7 mouse cellular contexts compared by ENCODE assay signal in genomic region chr8:107293641-107294628, GRCm38 (mm10). TPM values are rescaled to one million over a fixed set of nuclear protein-coding genes. Genes with fewer than 3 reads are reported as not detected.
DNase-seq lines count a peak whose midpoint lies in the region; ATAC-seq and TF ChIP-seq lines count a peak whose summit lies in the region.

No protein-coding gene starts in this region.

- H3K36me3 ChIP-seq in hindbrain, postnatal 0 days (ENCODE audit: insufficient read depth, low read length) = no peaks in the 10 kb centered on the region
- H3K36me3 ChIP-seq in macrophage (ENCODE audit: inconsistent target) = no peaks in the 10 kb centered on the region

- WGBS in hindbrain, postnatal 0 days = 2% methylated on average over 43 of the region's 98 CpGs
- WGBS in macrophage (ENCODE audit: missing documents) = 2% methylated on average over 62 of the region's 98 CpGs

- H3K27me3 ChIP-seq in hindbrain, postnatal 0 days (ENCODE audit: insufficient read depth, low read length) = no peaks in the 10 kb centered on the region

- no peaks in the 10 kb centered on the region for H3K9me3 ChIP-seq in hindbrain, postnatal 0 days (ENCODE audit: low read length)

- no peaks in the 10 kb centered on the region for H3K4me1 ChIP-seq in hindbrain, postnatal 0 days (ENCODE audit: insufficient read depth, low read length)

- peak overlapping the region; percentile 64 for H3K4me2 ChIP-seq in hindbrain, postnatal 0 days (ENCODE audit: low read depth, low read length)

- H3K79me2 ChIP-seq in macrophage (ENCODE audit: inconsistent target) = peaks cover 47% of the 10 kb centered on the region

- DNase-seq in cerebellum, postnatal 36 days = peak; percentile 50 to 54
- DNase-seq in gastrocnemius, adult 18-20 months (ENCODE audit: low spot score) = peak; percentile 59
- peak; percentile 45 for DNase-seq in hindbrain, postnatal 0 days (ENCODE audit: low spot score)
- peak; percentile 31 to 39 for DNase-seq in left cerebral cortex, adult 2 months (ENCODE audit: extremely low spot score in 1 of 2, low spot score in 2 of 2)
- DNase-seq in right cerebral cortex, postnatal 4 days = peak; percentile 28

- H3K27ac ChIP-seq in hindbrain, postnatal 0 days = peak overlapping the region; percentile 98
- H3K27ac ChIP-seq in left cerebral cortex, adult 2 months = peak overlapping the region; percentile 98
- 0 out of 2 replicates have a peak overlapping the region, but pooled peaks have one; percentile 27 for H3K27ac ChIP-seq in macrophage

- intact Hi-C loops in left cerebral cortex, adult 2 months (cut with DNase I) = loop anchor here (1.0 to 5.0 kb wide), 2 partner anchors 37 to 88 kb away; no protein-coding TSS in a partner anchor

- peak overlapping the region; percentile 99 for H3K4me3 ChIP-seq in hindbrain, postnatal 0 days (ENCODE audit: low read length)
- H3K4me3 ChIP-seq in left cerebral cortex, adult 2 months = peak overlapping the region; percentile 77
- peak overlapping the region; percentile 52 for H3K4me3 ChIP-seq in macrophage (ENCODE audit: inconsistent target)

- TF ChIP-seq CTCF in hindbrain, postnatal 0 days (IDR thresholded peaks at IDR 0.05; ENCODE audit: low read depth) = no peak
- no peak for TF ChIP-seq CTCF in left cerebral cortex, adult 2 months (IDR thresholded peaks at IDR 0.05)

- H3K9ac ChIP-seq in hindbrain, postnatal 0 days (replicated peaks; ENCODE audit: low read length) = peak overlapping the region; percentile 93

- ATAC-seq in activated CD4-positive, CD25-positive, alpha-beta regulatory T cell, adult 4 months = peak; percentile 18
- peak; percentile 65 for ATAC-seq in hindbrain, postnatal 0 days

RNA-seq across cellular contexts. Expression of gene Nfat5, which starts 0.7 kb away (rescaled TPM):
- 10 to 100 TPM; 13.4 to 16.4 TPM for polyA plus RNA-seq in activated CD4-positive, CD25-positive, alpha-beta regulatory T cell, adult 4 months (2017; shearing (Covaris generic))
- total RNA-seq in gastrocnemius, adult 18-20 months (2021) = 10 to 100 TPM; 16.4 to 23.6 TPM
- 22.8 and 23.5 TPM in 2 replicates for total RNA-seq in hindbrain, postnatal 0 days (2014; rRNA removed)
- 6.9 and 7.0 TPM in 2 replicates for polyA plus RNA-seq in hindbrain, postnatal 0 days (2015; fragmentation: Nextera tagmentation; extraction: Ambion mirVana)
- total RNA-seq in left cerebral cortex, adult 2 months (2021) = 10 to 100 TPM; 54.8 to 60.3 TPM
- total RNA-seq in macrophage (2018; cell fraction: chromatin; rRNA removed) = 100 to 1,000 TPM; 289 to 982 (median 350) TPM
- total RNA-seq in macrophage (2018; cell fraction: cytosol; rRNA removed) = 10 to 100 TPM; 13.7 to 30.6 (median 18.7) TPM
- 100 to 1,000 TPM in 23 of 26 experiments, 10 to 100 TPM in 3; 89.4 to 356 (median 137) TPM for total RNA-seq in macrophage (2018; cell fraction: nucleus; rRNA removed)
- polyA plus RNA-seq in macrophage (2018) = 8.2 to 11.3 TPM (median 9.6 TPM) in 3 replicates

Comparison
In these comparisons a context has a peak if more than half of its experiments do, and no peak if none do; other contexts are left out.
1. Peak in every context shown above with its lines: DNase-seq, ATAC-seq, H3K4me3 ChIP-seq and H3K27ac ChIP-seq.
2. H3K27ac ChIP-seq: peak in every context shown above with its lines; median percentile 98 in hindbrain, postnatal 0 days; 98 in left cerebral cortex, adult 2 months; 27 in macrophage.